Mouse (Mus musculus) lung, embryonic 16.5 days (tissue): ENCODE results near the gene E030030I06Rik. TPM values are rescaled to one million over a fixed set of nuclear protein-coding genes. Genes with fewer than 3 reads are reported as not detected.
"Not testable (repeated sequence)": the region's sequence is repeated elsewhere in the genome, so short reads cannot be mapped to it uniquely, and the experiment has no call there.

Experiments
- ATAC-seq: fragments of 200-750 bp; cut with Nextera tagmentation; 2 replicates; pipeline ENCODE4 v1.8.0; 2017; ENCODE audit warnings: low read depth, mild to moderate bottlenecking, moderate library complexity
- H3K27ac ChIP-seq: fragments of 300-500 bp; sonication (generic); 2 replicates; pipeline ENCODE4 v1.5.1; 2014; ENCODE audit warnings: mild to moderate bottlenecking, control low read depth, low read length
- H3K27me3 ChIP-seq: fragments of 300-500 bp; sonication (generic); 2 replicates; pipeline ENCODE4 v1.6.1; 2014; ENCODE audit warnings: low read depth, low read length, mixed read lengths; ENCODE audit not compliant: control insufficient read depth, insufficient read depth
- H3K36me3 ChIP-seq: fragments of 300-500 bp; sonication (generic); 2 replicates; pipeline ENCODE4 v1.6.1; 2014; ENCODE audit warnings: low read length; ENCODE audit not compliant: control insufficient read depth, insufficient read depth
- H3K4me1 ChIP-seq: fragments of 300-500 bp; sonication (generic); replicated peaks from 2 replicates; pipeline ENCODE4 v1.6.1; 2014; ENCODE audit warnings: low read length, mixed read lengths; ENCODE audit not compliant: control insufficient read depth, insufficient read depth
- H3K4me2 ChIP-seq: fragments of 300-500 bp; sonication (generic); 2 replicates; pipeline ENCODE4 v1.6.1; 2014; ENCODE audit warnings: low read depth, low read length, control low read depth
- H3K4me3 ChIP-seq: fragments of 300-500 bp; sonication (generic); 2 replicates; pipeline ENCODE4 v1.5.1; 2014; ENCODE audit warnings: mild to moderate bottlenecking, low read length, control low read depth
- H3K9ac ChIP-seq: fragments of 300-500 bp; sonication (generic); 2 replicates; pipeline ENCODE4 v1.6.1; 2014; ENCODE audit warnings: low read length, control low read depth
- H3K9me3 ChIP-seq: fragments of 300-500 bp; sonication (generic); 2 replicates; pipeline ENCODE4 v1.6.1; 2016; ENCODE audit warnings: low read length; ENCODE audit not compliant: control insufficient read depth
- WGBS: fragments of 180-500 bp; shearing (Covaris S2); extraction: QIAGEN DNeasy Blood & Tissue Kit; methylation state at CpG from one replicate; pipeline ENCODE4 v1.1.7; 2014; 5-methylcytosine and 5-hydroxymethylcytosine counted together
- polyA plus RNA-seq: library from polyadenylated mRNA; unstranded; fragments of >200 nt; fragmentation: Nextera tagmentation; extraction: Ambion mirVana; gene quantifications from 2 replicates; pipeline ENCODE4 v1.2.1, GENCODE M21; 2015

Gene E030030I06Rik
- polyA plus RNA-seq, 1 experiment from 2014 or later: 24.5 TPM

GRCm38 (mm10) chr10:22153147-22153690, 4.1 kb upstream of the E030030I06Rik start:
- peaks cover 15% of the 10 kb centered on the region for H3K4me1 ChIP-seq
- 9% methylated on average over 7 of the region's 7 CpGs for WGBS
- peaks cover 37% of the 10 kb centered on the region for H3K27me3 ChIP-seq
- not testable (repeated sequence) for H3K27ac ChIP-seq, H3K4me3 ChIP-seq, H3K36me3 ChIP-seq, H3K4me2 ChIP-seq, H3K9ac ChIP-seq, ATAC-seq, H3K9me3 ChIP-seq

DNA sequence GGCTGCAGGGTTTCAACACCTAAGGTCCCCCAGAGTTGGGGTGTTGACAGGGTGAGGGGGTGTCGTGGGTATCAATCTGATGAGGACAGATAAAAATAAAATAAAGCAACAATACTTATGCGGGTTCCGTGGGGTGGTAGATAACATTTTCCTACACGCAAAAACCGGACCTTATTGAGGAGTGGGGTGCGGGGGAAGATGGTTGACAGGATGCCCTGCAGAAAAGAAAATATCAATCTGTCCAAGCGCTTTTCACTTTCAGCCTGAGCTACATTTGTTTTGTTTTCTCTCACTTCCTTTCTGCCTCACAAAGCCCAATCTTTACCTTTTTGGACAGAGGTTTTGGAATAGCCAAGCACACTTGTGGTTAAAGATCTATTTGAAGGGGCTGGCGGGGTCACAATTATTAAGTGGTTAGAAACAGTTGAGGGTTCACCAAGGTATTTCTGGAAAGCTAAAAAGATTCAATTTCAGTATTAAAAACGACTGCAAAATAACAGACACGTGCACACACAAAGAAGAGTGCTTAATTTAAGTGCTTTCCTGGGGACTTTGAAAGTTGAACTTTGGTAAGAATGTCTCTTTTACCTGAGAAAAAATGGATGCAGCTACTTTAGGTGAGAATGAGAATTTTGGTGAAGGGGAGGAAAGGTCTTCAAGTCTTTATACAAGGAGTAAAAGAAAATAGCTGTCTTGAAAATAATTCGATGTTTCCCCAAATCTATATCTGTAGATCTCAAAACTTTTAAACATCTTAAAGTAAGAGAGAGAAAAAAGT, 3.0 kb upstream of the E030030I06Rik start:
- Histone ChIP-seq H3K27me3 (peaks cover 35% of the 10 kb centered on the region), H3K4me1 (peaks cover 12% of the 10 kb centered on the region)
- not testable (repeated sequence) for H3K9ac ChIP-seq, ATAC-seq, H3K9me3 ChIP-seq, H3K36me3 ChIP-seq, H3K4me2 ChIP-seq, H3K27ac ChIP-seq, H3K4me3 ChIP-seq
- 2% methylated on average over 11 of the region's 11 CpGs for WGBS

DNA sequence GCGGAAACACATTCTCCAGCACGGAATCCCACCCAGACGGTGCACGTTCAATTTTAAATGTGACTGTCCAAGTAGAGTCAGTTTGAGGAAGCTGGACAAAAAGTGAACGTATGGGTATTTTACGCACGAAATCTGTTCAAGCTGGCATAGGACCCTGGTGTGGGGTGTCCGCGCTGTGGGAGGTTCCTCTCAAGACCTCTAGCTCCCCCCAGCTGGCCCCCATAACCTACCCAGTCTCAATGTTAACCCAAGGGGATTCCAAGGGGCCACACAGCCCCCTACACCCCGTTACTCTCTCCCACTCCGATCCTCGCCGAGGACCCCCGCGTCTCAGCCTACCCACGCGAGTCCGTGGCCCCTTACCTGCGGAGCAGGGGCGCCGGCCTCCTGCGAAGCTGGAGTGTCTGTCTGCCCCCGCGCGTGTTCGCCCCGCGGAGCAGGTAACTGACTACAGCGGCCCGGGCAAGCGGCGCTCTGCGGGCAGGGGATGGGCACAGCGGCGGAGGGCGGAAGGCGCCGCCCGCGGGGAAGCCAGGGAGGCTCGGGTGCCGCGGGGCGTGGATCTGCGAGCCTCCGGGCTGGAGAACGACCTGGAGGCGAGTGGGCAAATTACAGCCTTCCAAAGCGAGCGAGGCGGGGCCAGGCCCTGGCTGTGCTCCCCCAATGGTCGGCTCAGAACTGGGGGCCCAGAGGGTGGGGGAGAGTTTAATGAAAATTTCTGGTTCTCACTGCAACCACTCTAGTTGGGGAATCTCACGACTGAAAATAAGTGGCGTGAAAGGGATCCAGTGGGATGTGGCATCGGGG, 2.2 kb upstream of the E030030I06Rik start:
- Histone ChIP-seq H3K4me2 (peak overlapping the region; percentile 36), H3K4me3 (peak overlapping the region; percentile 74), H3K27me3 (peaks cover 27% of the 10 kb centered on the region), H3K4me1 (peaks cover 12% of the 10 kb centered on the region)
- ATAC-seq, H3K9ac ChIP-seq, H3K27ac ChIP-seq, H3K36me3 ChIP-seq, H3K9me3 ChIP-seq: not testable (repeated sequence)
- under 1% methylated on average over 55 of the region's 55 CpGs for WGBS

DNA sequence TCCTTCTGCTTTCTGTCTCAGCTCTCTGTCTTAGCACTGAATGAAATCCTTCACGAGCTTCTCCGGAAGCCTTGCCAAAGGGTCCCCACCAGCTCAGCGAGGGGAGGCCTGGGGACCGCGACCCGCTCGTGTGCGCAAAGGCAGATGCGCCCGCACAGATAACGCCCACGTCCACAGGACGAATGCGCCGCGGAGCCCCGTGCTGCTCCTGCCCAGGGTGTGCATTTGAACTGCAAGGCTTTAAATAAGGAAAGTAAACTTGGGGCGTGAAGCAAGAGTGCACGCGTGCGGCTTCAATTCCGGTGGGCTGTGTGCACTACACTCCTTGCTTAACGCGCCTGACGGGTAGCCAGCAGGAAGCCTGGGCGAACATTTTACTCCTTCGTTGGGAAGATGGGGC, 1.5 kb upstream of the E030030I06Rik start:
- peak overlapping the region; percentile 74 for H3K4me3 ChIP-seq
- peaks cover 12% of the 10 kb centered on the region for H3K4me1 ChIP-seq
- H3K36me3 ChIP-seq: 0 out of 2 replicates have a peak, but pooled peaks cover 2% of the 10 kb centered on the region
- peak overlapping the region; percentile 98 for H3K4me2 ChIP-seq
- H3K27ac ChIP-seq: no peak overlapping the region
- peaks cover 20% of the 10 kb centered on the region for H3K27me3 ChIP-seq
- under 1% methylated on average over 27 of the region's 27 CpGs for WGBS
- H3K9me3 ChIP-seq: no peaks in the 10 kb centered on the region
- no peak overlapping the region for H3K9ac ChIP-seq
- ATAC-seq: no peak

DNA sequence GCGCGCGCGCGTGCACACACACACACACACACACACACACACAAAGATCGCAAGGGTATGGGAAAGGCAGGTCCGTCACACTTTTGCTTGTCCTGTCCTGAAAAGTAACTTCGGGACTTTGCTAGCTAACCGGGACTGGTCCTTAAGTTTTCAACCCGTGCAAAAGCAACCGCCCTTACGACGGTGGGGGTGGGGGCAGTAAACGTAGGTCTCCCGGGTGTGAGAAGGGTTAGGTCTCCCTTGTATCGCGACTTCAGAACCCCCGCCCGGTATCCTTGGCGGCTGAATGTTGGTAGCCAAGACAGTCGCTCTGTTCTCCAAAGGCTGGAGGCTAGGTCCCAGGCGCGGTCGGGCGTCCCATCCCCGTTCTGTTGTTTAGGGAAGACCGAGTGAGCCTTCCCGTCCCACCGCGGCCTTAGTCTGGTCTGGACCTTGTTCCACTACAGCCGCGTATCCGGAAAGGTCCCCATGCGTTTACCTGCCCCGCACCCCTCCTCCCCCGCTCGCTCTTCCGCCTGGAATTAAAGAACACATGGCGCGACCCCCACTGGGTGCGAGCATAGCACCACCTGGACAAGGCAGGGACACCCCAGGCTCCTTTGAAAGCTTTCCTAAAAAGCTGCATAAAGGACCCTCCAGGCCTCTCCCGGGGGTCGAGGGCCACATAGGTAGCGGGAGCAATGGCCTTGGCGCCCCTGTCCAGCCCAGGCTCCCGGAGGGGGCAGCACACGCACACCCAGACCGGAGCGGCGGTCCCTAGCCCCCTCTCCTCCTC, 808 bp upstream of the E030030I06Rik start:
- H3K4me3 ChIP-seq: peak overlapping the region; percentile 74
- peaks cover 12% of the 10 kb centered on the region for H3K4me1 ChIP-seq
- WGBS: under 1% methylated on average over 46 of the region's 50 CpGs
- no peaks in the 10 kb centered on the region for H3K9me3 ChIP-seq
- no peak for ATAC-seq
- H3K27ac ChIP-seq: no peak overlapping the region
- H3K9ac ChIP-seq: peak overlapping the region; percentile 79; the same call in 1 of the 2 replicates
- 0 out of 2 replicates have a peak, but pooled peaks cover 2% of the 10 kb centered on the region for H3K36me3 ChIP-seq
- H3K4me2 ChIP-seq: peak overlapping the region; percentile 98
- peaks cover 15% of the 10 kb centered on the region for H3K27me3 ChIP-seq

DNA sequence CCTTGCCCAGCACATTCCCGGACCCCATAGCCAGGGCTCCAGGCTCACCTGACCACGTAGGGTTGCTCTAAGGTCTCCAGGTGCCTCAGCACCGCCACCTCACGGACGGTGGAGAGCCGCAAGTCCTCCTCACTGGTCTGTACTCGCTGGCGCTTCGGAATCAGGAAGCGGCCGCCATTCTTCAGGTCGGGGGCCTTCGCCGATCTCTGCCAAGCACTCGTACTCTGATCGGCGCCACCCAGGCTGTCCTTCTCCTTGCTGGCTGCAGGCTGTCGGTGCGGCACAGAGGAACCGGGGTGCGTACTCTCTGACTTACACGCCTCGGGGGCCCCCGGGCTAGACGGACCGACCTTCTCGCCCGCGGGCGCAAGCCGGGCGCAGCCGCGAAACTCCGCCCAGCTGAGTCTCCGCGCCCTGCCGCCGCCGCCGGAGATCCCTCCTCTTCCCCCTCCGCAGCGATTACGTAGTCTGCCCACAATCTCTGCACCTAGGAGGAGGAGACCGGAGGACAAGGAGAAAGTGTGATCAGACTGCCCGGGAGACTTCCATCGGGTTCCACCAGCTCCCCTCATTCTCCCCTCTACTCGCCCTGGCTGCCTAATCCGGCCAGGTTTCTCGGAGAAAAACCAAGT, 513 bp downstream of the E030030I06Rik start:
- Histone ChIP-seq H3K27me3 (peaks cover 11% of the 10 kb centered on the region), H3K36me3 (0 out of 2 replicates have a peak, but pooled peaks cover 2% of the 10 kb centered on the region), H3K9ac (peak overlapping the region; percentile 79), H3K4me1 (peaks cover 12% of the 10 kb centered on the region), H3K4me2 (peak overlapping the region; percentile 98), H3K27ac (peak overlapping the region; percentile 65), H3K4me3 (peak overlapping the region; percentile 74), H3K9me3 (no peaks in the 10 kb centered on the region)
- under 1% methylated on average over 48 of the region's 50 CpGs for WGBS
- ATAC-seq: peak; percentile 92

- no peak for ATAC-seq
- Histone ChIP-seq H3K4me1 (no peaks in the 10 kb centered on the region), H3K27ac (no peak overlapping the region), H3K27me3 (no peaks in the 10 kb centered on the region), H3K4me2 (no peak overlapping the region), H3K4me3 (no peak overlapping the region), H3K36me3 (0 out of 2 replicates have a peak, but pooled peaks cover 2% of the 10 kb centered on the region), H3K9me3 (no peaks in the 10 kb centered on the region), H3K9ac (no peak overlapping the region)
- WGBS: 76% methylated on average over 5 of the region's 5 CpGs
Measured at GRCm38 (mm10) chr10:22142926-22143325, 6.1 kb downstream of the E030030I06Rik start.

DNA sequence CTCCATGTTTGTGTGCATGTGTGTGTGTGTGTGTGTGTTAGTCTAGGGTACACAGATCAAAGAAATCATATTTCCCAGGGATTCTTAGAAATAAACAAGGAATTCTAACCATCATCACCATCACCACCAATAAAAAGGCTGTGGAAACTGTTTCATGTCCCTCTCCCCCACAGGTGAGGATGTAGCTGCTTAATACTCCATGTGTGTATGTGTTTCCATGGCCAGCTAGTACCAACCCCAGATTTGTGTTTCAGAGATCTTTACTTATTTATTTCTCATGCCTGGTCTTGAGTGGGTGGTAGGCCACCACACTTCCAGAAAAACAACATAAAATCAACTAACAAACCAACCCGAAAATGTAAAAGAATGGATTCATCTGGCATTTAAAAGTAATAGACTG, 6.9 kb downstream of the E030030I06Rik start:
- H3K27me3 ChIP-seq, H3K4me2 ChIP-seq, H3K4me3 ChIP-seq, H3K36me3 ChIP-seq, ATAC-seq, H3K4me1 ChIP-seq, H3K9ac ChIP-seq, H3K27ac ChIP-seq, H3K9me3 ChIP-seq: not testable (repeated sequence)
- WGBS: 82% methylated on average over 1 of the region's 1 CpGs
